Mouse (Mus musculus): ENCODE results near the gene 1520401A03Rik. TPM values are rescaled to one million over a fixed set of nuclear protein-coding genes. Genes with fewer than 3 reads are reported as not detected.

Gene 1520401A03Rik
- polyA plus RNA-seq, 1 experiment from 2014 or later: 0.25 TPM

- no peak within 1 kb of the TSS for H3K27ac ChIP-seq (ENCODE audit: low read depth, low read length)
- peak within 1 kb of the TSS; percentile 60 for H3K4me3 ChIP-seq (ENCODE audit: low read depth, low read length)
- H3K4me1 ChIP-seq (ENCODE audit: control insufficient read depth, insufficient read depth, low read length): peaks cover 15% of the 10 kb centered on the region
- peak within 1 kb of the TSS; percentile 60 for H3K9ac ChIP-seq (ENCODE audit: low read length)
- H3K4me2 ChIP-seq (ENCODE audit: low read depth): peak within 1 kb of the TSS; percentile 76
- no peaks in the 10 kb centered on the region for H3K9me3 ChIP-seq (ENCODE audit: control insufficient read depth, low read length)
- under 1% methylated on average over 45 of the region's 45 CpGs for WGBS
- peaks cover 24% of the 10 kb centered on the region for H3K27me3 ChIP-seq (ENCODE audit: control insufficient read depth, insufficient read depth, low read length)
- H3K36me3 ChIP-seq (ENCODE audit: control insufficient read depth, insufficient read depth, low read length): peaks cover 9% of the 10 kb centered on the region
- DNase-seq (ENCODE audit: low spot score) (peak; percentile 94), ATAC-seq (ENCODE audit: insufficient read depth, low FRiP score, low TSS enrichment) (peak; percentile 91)
Measured at GRCm38 (mm10) chr17:23673424-23674073, 49.0 kb downstream of the 1520401A03Rik start, which contains the start of the genes Hcfc1r1 and Thoc6. Gene Hcfc1r1 (plus strand): TSS chr17:23673596. Gene Thoc6 (minus strand): TSS chr17:23673882.

DNA sequence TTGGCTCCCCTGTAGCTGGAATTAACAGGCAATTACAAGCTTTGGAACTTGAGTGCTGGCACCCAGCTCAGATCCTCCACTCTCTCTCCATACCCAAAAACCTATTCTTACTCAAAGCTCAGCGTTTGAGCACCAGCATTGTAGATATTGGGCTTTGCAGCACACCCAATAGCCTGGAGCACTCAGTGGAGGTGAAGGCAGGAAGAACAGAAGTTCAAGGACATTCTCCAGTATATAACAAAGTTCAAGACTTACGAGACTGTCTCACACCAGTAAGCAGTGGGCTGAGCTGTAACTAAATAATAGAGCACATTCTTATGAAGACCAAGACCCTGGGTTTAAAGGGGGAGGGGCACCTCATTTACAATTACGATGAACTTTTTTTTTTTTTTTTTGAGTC is 49.8 kb downstream of the 1520401A03Rik start:
- H3K9me3 ChIP-seq (ENCODE audit: control insufficient read depth, low read length): no peaks in the 10 kb centered on the region
- 73% methylated on average over 3 of the region's 3 CpGs for WGBS
- H3K4me1 ChIP-seq (ENCODE audit: control insufficient read depth, insufficient read depth, low read length): peaks cover 15% of the 10 kb centered on the region
- peaks cover 9% of the 10 kb centered on the region for H3K36me3 ChIP-seq (ENCODE audit: control insufficient read depth, insufficient read depth, low read length)
- H3K27me3 ChIP-seq (ENCODE audit: control insufficient read depth, insufficient read depth, low read length): peaks cover 17% of the 10 kb centered on the region
- DNase-seq (ENCODE audit: low spot score) (no peak), ATAC-seq (ENCODE audit: insufficient read depth, low FRiP score, low TSS enrichment) (no peak)
- no peak overlapping the region for H3K9ac ChIP-seq (ENCODE audit: low read length)
- peak overlapping the region; percentile 60; the same call in 1 of the 2 replicates for H3K4me3 ChIP-seq (ENCODE audit: low read depth, low read length)
- H3K27ac ChIP-seq (ENCODE audit: low read depth, low read length): no peak overlapping the region
- peak overlapping the region; percentile 76 for H3K4me2 ChIP-seq (ENCODE audit: low read depth)

DNA sequence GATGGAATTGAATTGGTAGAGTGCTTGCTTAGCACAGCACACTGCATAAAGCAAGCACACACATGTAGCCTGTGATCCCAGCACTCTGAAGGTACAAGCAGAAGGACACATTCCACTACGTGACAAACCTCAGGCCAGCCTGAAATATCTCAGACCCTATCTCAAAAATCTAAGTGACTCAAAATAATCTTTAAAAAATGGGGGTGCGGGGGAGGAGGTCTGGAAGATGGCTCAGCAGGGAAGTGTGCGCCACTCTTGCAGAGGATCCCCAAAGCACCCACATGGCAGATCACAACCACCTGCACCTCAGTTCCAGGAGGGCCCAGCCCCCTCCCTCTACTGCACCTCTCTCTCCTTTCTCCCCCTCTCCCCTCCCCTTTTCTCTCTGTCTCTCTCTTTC is 51.1 kb downstream of the 1520401A03Rik start:
- H3K9me3 ChIP-seq (ENCODE audit: control insufficient read depth, low read length): no peaks in the 10 kb centered on the region
- peaks cover 13% of the 10 kb centered on the region for H3K4me1 ChIP-seq (ENCODE audit: control insufficient read depth, insufficient read depth, low read length)
- 92% methylated on average over 3 of the region's 3 CpGs for WGBS
- no peak overlapping the region for H3K4me2 ChIP-seq (ENCODE audit: low read depth)
- peaks cover 17% of the 10 kb centered on the region for H3K27me3 ChIP-seq (ENCODE audit: control insufficient read depth, insufficient read depth, low read length)
- no peak overlapping the region for H3K4me3 ChIP-seq (ENCODE audit: low read depth, low read length)
- H3K9ac ChIP-seq (ENCODE audit: low read length): no peak overlapping the region
- no peak for ATAC-seq (ENCODE audit: insufficient read depth, low FRiP score, low TSS enrichment)
- peaks cover 9% of the 10 kb centered on the region for H3K36me3 ChIP-seq (ENCODE audit: control insufficient read depth, insufficient read depth, low read length)
- DNase-seq (ENCODE audit: low spot score): no peak
- no peak overlapping the region for H3K27ac ChIP-seq (ENCODE audit: low read depth, low read length)

DNA sequence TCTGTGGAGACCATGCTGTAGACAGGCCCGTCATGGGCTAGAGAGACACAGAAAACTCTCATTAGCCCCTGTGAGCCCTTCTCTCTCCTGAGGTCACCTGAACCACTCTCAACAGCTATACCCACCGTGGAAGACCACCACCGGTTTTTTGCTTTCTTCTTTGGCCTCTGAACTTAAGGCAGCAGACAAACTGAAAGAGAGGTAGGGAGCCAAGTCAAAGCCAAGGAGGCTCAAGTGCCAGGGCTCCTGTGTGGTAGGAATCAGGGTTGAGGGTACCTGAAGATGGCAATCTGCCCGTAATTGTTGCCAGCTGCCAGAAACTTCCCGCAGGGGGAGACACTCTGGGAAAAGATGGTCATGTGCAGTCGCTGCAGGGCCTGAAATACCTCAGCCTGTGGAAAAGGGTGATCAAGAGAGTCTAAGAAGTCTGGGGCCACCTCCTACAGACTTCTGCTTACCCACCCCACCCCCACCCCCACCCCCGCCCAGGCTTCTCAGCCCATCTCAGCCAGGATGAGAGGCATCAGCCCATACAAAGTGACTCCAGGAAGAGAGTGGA is 52.0 kb downstream of the 1520401A03Rik start:
- Histone ChIP-seq H3K36me3 (ENCODE audit: control insufficient read depth, insufficient read depth, low read length) (peaks cover 9% of the 10 kb centered on the region), H3K9me3 (ENCODE audit: control insufficient read depth, low read length) (no peaks in the 10 kb centered on the region), H3K4me2 (ENCODE audit: low read depth) (no peak overlapping the region), H3K4me3 (ENCODE audit: low read depth, low read length) (no peak overlapping the region), H3K27ac (ENCODE audit: low read depth, low read length) (no peak overlapping the region), H3K9ac (ENCODE audit: low read length) (no peak overlapping the region), H3K27me3 (ENCODE audit: control insufficient read depth, insufficient read depth, low read length) (peaks cover 8% of the 10 kb centered on the region), H3K4me1 (ENCODE audit: control insufficient read depth, insufficient read depth, low read length) (peaks cover 5% of the 10 kb centered on the region; the same call in 1 of the 2 replicates)
- no peak for ATAC-seq (ENCODE audit: insufficient read depth, low FRiP score, low TSS enrichment)
- no peak for DNase-seq (ENCODE audit: low spot score)
- WGBS: 89% methylated on average over 7 of the region's 7 CpGs

DNA sequence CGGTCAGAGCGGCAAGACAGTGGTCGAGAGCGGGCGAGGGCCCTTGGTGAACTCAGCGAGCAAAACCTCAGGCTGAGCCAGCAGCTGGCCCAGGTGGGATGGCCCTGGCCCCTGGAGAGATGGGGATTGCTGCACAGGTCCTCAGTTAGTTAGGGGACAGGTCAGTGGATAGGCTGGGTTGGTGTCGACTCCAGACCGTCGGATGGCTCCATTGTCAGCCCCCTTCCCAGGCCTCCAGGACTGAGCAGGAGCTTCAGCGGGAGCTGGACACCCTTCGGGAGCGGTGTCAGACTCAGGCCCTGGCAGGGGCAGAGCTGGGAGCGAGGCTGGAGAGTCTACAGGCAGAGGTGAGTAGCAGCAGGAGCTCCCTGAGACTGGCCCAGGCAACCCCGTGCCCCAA is 57.1 kb downstream of the 1520401A03Rik start:
- Histone ChIP-seq H3K27me3 (ENCODE audit: control insufficient read depth, insufficient read depth, low read length) (peaks cover 13% of the 10 kb centered on the region), H3K9ac (ENCODE audit: low read length) (no peak overlapping the region), H3K36me3 (ENCODE audit: control insufficient read depth, insufficient read depth, low read length) (peaks cover 8% of the 10 kb centered on the region), H3K4me3 (ENCODE audit: low read depth, low read length) (no peak overlapping the region), H3K4me2 (ENCODE audit: low read depth) (no peak overlapping the region), H3K27ac (ENCODE audit: low read depth, low read length) (no peak overlapping the region), H3K9me3 (ENCODE audit: control insufficient read depth, low read length) (no peaks in the 10 kb centered on the region), H3K4me1 (ENCODE audit: control insufficient read depth, insufficient read depth, low read length) (no peaks in the 10 kb centered on the region)
- no peak for ATAC-seq (ENCODE audit: insufficient read depth, low FRiP score, low TSS enrichment)
- no peak for DNase-seq (ENCODE audit: low spot score)
- WGBS: 80% methylated on average over 14 of the region's 14 CpGs

DNA sequence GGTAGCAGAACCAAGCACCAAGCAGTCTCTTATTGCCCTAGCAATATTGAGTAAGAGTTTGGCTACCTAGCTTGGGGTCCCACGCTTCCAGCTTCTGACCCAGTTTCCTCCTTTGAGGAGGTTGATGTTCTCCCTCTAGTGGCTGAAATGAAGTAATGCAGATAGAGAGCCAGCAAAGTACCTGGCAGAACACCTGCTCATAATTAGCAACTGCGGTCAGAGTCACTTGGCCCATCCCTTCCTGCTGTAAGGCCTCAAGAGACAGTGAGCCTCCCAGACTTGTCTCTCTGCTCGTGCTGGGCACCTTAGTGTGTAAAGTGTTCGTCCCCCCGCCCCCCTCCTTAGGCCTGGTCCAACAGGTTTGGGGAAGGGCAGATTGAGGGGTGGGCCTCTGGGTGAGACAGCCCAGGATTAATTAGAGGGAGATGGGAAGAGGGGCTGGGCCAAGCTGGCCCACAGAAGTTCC is 58.0 kb downstream of the 1520401A03Rik start:
- Histone ChIP-seq H3K9me3 (ENCODE audit: control insufficient read depth, low read length) (no peaks in the 10 kb centered on the region), H3K36me3 (ENCODE audit: control insufficient read depth, insufficient read depth, low read length) (peaks cover 5% of the 10 kb centered on the region; the same call in 1 of the 2 replicates), H3K4me3 (ENCODE audit: low read depth, low read length) (no peak overlapping the region), H3K4me1 (ENCODE audit: control insufficient read depth, insufficient read depth, low read length) (no peaks in the 10 kb centered on the region), H3K9ac (ENCODE audit: low read length) (no peak overlapping the region), H3K4me2 (ENCODE audit: low read depth) (no peak overlapping the region), H3K27me3 (ENCODE audit: control insufficient read depth, insufficient read depth, low read length) (peaks cover 22% of the 10 kb centered on the region), H3K27ac (ENCODE audit: low read depth, low read length) (no peak overlapping the region)
- DNase-seq (ENCODE audit: low spot score) (no peak), ATAC-seq (ENCODE audit: insufficient read depth, low FRiP score, low TSS enrichment) (no peak)
- 8% methylated on average over 5 of the region's 5 CpGs for WGBS

GRCm38 (mm10) chr17:23661526-23661925 is 61.1 kb downstream of the 1520401A03Rik start:
- Histone ChIP-seq H3K4me2 (ENCODE audit: low read depth) (no peak overlapping the region), H3K9me3 (ENCODE audit: control insufficient read depth, low read length) (no peaks in the 10 kb centered on the region), H3K27me3 (ENCODE audit: control insufficient read depth, insufficient read depth, low read length) (peaks cover 24% of the 10 kb centered on the region), H3K4me3 (ENCODE audit: low read depth, low read length) (no peak overlapping the region), H3K27ac (ENCODE audit: low read depth, low read length) (no peak overlapping the region), H3K9ac (ENCODE audit: low read length) (no peak overlapping the region), H3K36me3 (ENCODE audit: control insufficient read depth, insufficient read depth, low read length) (no peaks in the 10 kb centered on the region), H3K4me1 (ENCODE audit: control insufficient read depth, insufficient read depth, low read length) (no peaks in the 10 kb centered on the region)
- DNase-seq (ENCODE audit: low spot score) (no peak), ATAC-seq (ENCODE audit: insufficient read depth, low FRiP score, low TSS enrichment) (no peak)
- WGBS: 0% methylated on average over 9 of the region's 9 CpGs

- Histone ChIP-seq H3K4me3 (ENCODE audit: low read depth, low read length) (no peak overlapping the region), H3K4me2 (ENCODE audit: low read depth) (no peak overlapping the region)
Measured at GRCm38 (mm10) chr17:23660876-23661200, 61.7 kb downstream of the 1520401A03Rik start.

More at GRCm38 (mm10) chr17:23660876-23661200, 61.7 kb downstream of the 1520401A03Rik start:
- no peaks in the 10 kb centered on the region for H3K9me3 ChIP-seq (ENCODE audit: control insufficient read depth, low read length)
- ATAC-seq (ENCODE audit: insufficient read depth, low FRiP score, low TSS enrichment) (no peak), DNase-seq (ENCODE audit: low spot score) (no peak)
- H3K4me1 ChIP-seq (ENCODE audit: control insufficient read depth, insufficient read depth, low read length): no peaks in the 10 kb centered on the region
- 2% methylated on average over 14 of the region's 14 CpGs for WGBS
- no peak overlapping the region for H3K27ac ChIP-seq (ENCODE audit: low read depth, low read length)
- H3K27me3 ChIP-seq (ENCODE audit: control insufficient read depth, insufficient read depth, low read length): peaks cover 24% of the 10 kb centered on the region
- no peak overlapping the region for H3K9ac ChIP-seq (ENCODE audit: low read length)
- no peaks in the 10 kb centered on the region for H3K36me3 ChIP-seq (ENCODE audit: control insufficient read depth, insufficient read depth, low read length)
